Mouse (Mus musculus): ENCODE measurements around the gene Syngr1. TPM values are rescaled to one million over a fixed set of nuclear protein-coding genes. Genes with fewer than 3 reads are reported as not detected.

The Syngr1 gene
- polyA plus RNA-seq, 1 experiment: 95.0 TPM

GRCm38 (mm10) chr15:80076338-80077136 lies 14.6 kb upstream of the Syngr1 start:
- Histone ChIP-seq H3K27ac (ENCODE audit: insufficient read depth, low read depth, low read length) (peak overlapping the region; percentile 92), H3K4me3 (ENCODE audit: insufficient read depth, low read length) (no peak overlapping the region), H3K4me1 (ENCODE audit: control insufficient read depth, insufficient read depth, low read length) (peaks cover 51% of the 10 kb centered on the region)
- no peak for TF ChIP-seq POLR2A (IDR thresholded peaks at IDR 0.05; ENCODE audit: borderline replicate concordance, low read depth, low read length)
- TF ChIP-seq CTCF (IDR thresholded peaks at IDR 0.05; ENCODE audit: low read depth, low read length): peak; percentile 50

GRCm38 (mm10) chr15:80078058-80078814 lies 12.9 kb upstream of the Syngr1 start:
- peaks cover 37% of the 10 kb centered on the region for H3K4me1 ChIP-seq (ENCODE audit: control insufficient read depth, insufficient read depth, low read length)
- H3K27ac ChIP-seq (ENCODE audit: insufficient read depth, low read depth, low read length): no peak overlapping the region
- TF ChIP-seq CTCF (IDR thresholded peaks at IDR 0.05; ENCODE audit: low read depth, low read length) (no peak), POLR2A (IDR thresholded peaks at IDR 0.05; ENCODE audit: borderline replicate concordance, low read depth, low read length) (no peak)
- H3K4me3 ChIP-seq (ENCODE audit: insufficient read depth, low read length): no peak overlapping the region

GRCm38 (mm10) chr15:80079129-80079668 lies 11.9 kb upstream of the Syngr1 start:
- peak overlapping the region; percentile 67; the same call in 1 of the 2 replicates for H3K4me3 ChIP-seq (ENCODE audit: insufficient read depth, low read length)
- H3K27ac ChIP-seq (ENCODE audit: insufficient read depth, low read depth, low read length): no peak overlapping the region
- peaks cover 28% of the 10 kb centered on the region for H3K4me1 ChIP-seq (ENCODE audit: control insufficient read depth, insufficient read depth, low read length)
- TF ChIP-seq CTCF (IDR thresholded peaks at IDR 0.05; ENCODE audit: low read depth, low read length) (no peak), POLR2A (IDR thresholded peaks at IDR 0.05; ENCODE audit: borderline replicate concordance, low read depth, low read length) (no peak)

GRCm38 (mm10) chr15:80079954-80080353 lies 11.2 kb upstream of the Syngr1 start:
- peaks cover 22% of the 10 kb centered on the region for H3K4me1 ChIP-seq (ENCODE audit: control insufficient read depth, insufficient read depth, low read length)
- TF ChIP-seq CTCF (IDR thresholded peaks at IDR 0.05; ENCODE audit: low read depth, low read length): no peak
- TF ChIP-seq POLR2A (IDR thresholded peaks at IDR 0.05; ENCODE audit: borderline replicate concordance, low read depth, low read length): no peak
- H3K4me3 ChIP-seq (ENCODE audit: insufficient read depth, low read length): peak overlapping the region; percentile 67
- peak overlapping the region; percentile 0; the same call in 1 of the 2 replicates for H3K27ac ChIP-seq (ENCODE audit: insufficient read depth, low read depth, low read length)

- Histone ChIP-seq H3K4me3 (ENCODE audit: insufficient read depth, low read length) (peak overlapping the region; percentile 67), H3K27ac (ENCODE audit: insufficient read depth, low read depth, low read length) (peak overlapping the region; percentile 80), H3K4me1 (ENCODE audit: control insufficient read depth, insufficient read depth, low read length) (peaks cover 12% of the 10 kb centered on the region)
- peak; percentile 17; the same call in 1 of the 2 replicates for TF ChIP-seq CTCF (IDR thresholded peaks at IDR 0.05; ENCODE audit: low read depth, low read length)
- no peak for TF ChIP-seq POLR2A (IDR thresholded peaks at IDR 0.05; ENCODE audit: borderline replicate concordance, low read depth, low read length)
Measured at GRCm38 (mm10) chr15:80080711-80081615, 10.2 kb upstream of the Syngr1 start.

- TF ChIP-seq POLR2A (IDR thresholded peaks at IDR 0.05; ENCODE audit: borderline replicate concordance, low read depth, low read length): no peak
- no peak for TF ChIP-seq CTCF (IDR thresholded peaks at IDR 0.05; ENCODE audit: low read depth, low read length)
- Histone ChIP-seq H3K4me1 (ENCODE audit: control insufficient read depth, insufficient read depth, low read length) (peaks cover 6% of the 10 kb centered on the region), H3K27ac (ENCODE audit: insufficient read depth, low read depth, low read length) (peak overlapping the region; percentile 80), H3K4me3 (ENCODE audit: insufficient read depth, low read length) (peak overlapping the region; percentile 67)
Measured at GRCm38 (mm10) chr15:80081801-80082546, 9.2 kb upstream of the Syngr1 start.

- Histone ChIP-seq H3K27ac (ENCODE audit: insufficient read depth, low read depth, low read length) (peak overlapping the region; percentile 80), H3K4me3 (ENCODE audit: insufficient read depth, low read length) (peak overlapping the region; percentile 67), H3K4me1 (ENCODE audit: control insufficient read depth, insufficient read depth, low read length) (peaks cover 6% of the 10 kb centered on the region)
- no peak for TF ChIP-seq POLR2A (IDR thresholded peaks at IDR 0.05; ENCODE audit: borderline replicate concordance, low read depth, low read length)
- no peak for TF ChIP-seq CTCF (IDR thresholded peaks at IDR 0.05; ENCODE audit: low read depth, low read length)
Measured at GRCm38 (mm10) chr15:80082661-80083275, 8.4 kb upstream of the Syngr1 start.

- peak; percentile 93 for TF ChIP-seq POLR2A (IDR thresholded peaks at IDR 0.05; ENCODE audit: borderline replicate concordance, low read depth, low read length)
- TF ChIP-seq CTCF (IDR thresholded peaks at IDR 0.05; ENCODE audit: low read depth, low read length): no peak
- Histone ChIP-seq H3K4me1 (ENCODE audit: control insufficient read depth, insufficient read depth, low read length) (peaks cover 6% of the 10 kb centered on the region), H3K4me3 (ENCODE audit: insufficient read depth, low read length) (peak overlapping the region; percentile 68), H3K27ac (ENCODE audit: insufficient read depth, low read depth, low read length) (peak overlapping the region; percentile 89)
Measured at GRCm38 (mm10) chr15:80083276-80083731, 7.8 kb upstream of the Syngr1 start.

All from bone marrow macrophage, adult 2 months (primary cell).